Mouse (Mus musculus) liver, embryonic 16.5 days (tissue): ENCODE measurements around the gene Inpp5b. TPM values are rescaled to one million over a fixed set of nuclear protein-coding genes. Genes with fewer than 3 reads are reported as not detected.
"Not testable (repeated sequence)": the region's sequence is repeated elsewhere in the genome, so short reads cannot be mapped to it uniquely, and the experiment has no call there.

Experiments
- ATAC-seq: fragments of 200-750 bp; cut with Nextera tagmentation; 2 replicates; pipeline ENCODE4 v1.8.0; 2017; ENCODE audit warnings: low read depth, mild to moderate bottlenecking, moderate number of reproducible peaks, moderate library complexity
- H3K27ac ChIP-seq: fragments of 300-500 bp; sonication (generic); 2 replicates; pipeline ENCODE4 v1.5.1; 2014; ENCODE audit warnings: mild to moderate bottlenecking, low read length
- H3K27me3 ChIP-seq: fragments of 300-500 bp; sonication (generic); 2 replicates; pipeline ENCODE4 v1.6.1; 2014; ENCODE audit warnings: low read depth, low read length, mixed read lengths; ENCODE audit not compliant: control insufficient read depth, insufficient read depth
- H3K36me3 ChIP-seq: fragments of 300-500 bp; sonication (generic); 2 replicates; pipeline ENCODE4 v1.6.1; 2014; ENCODE audit warnings: mild to moderate bottlenecking; ENCODE audit not compliant: control insufficient read depth, insufficient read depth
- H3K4me1 ChIP-seq: fragments of 300-500 bp; sonication (generic); 2 replicates; pipeline ENCODE4 v1.6.1; 2014; ENCODE audit warnings: low read depth, low read length, mixed read lengths; ENCODE audit not compliant: control insufficient read depth
- H3K4me2 ChIP-seq: fragments of 300-500 bp; sonication (generic); 2 replicates; pipeline ENCODE4 v1.6.1; 2014; ENCODE audit warnings: low read depth, low read length, mixed read lengths
- H3K4me3 ChIP-seq: fragments of 300-500 bp; sonication (generic); 2 replicates; pipeline ENCODE4 v1.5.1; 2014; ENCODE audit warnings: low read depth, mild to moderate bottlenecking, low read length
- H3K9ac ChIP-seq: fragments of 300-500 bp; sonication (generic); 2 replicates; pipeline ENCODE4 v1.6.1; 2014; ENCODE audit warnings: low read depth, low read length
- H3K9me3 ChIP-seq: fragments of 300-500 bp; sonication (generic); replicated peaks from 2 replicates; pipeline ENCODE4 v1.6.1; 2016; ENCODE audit warnings: low read length; ENCODE audit not compliant: control insufficient read depth
- WGBS: fragments of 180-500 bp; shearing (Covaris S2); extraction: QIAGEN DNeasy Blood & Tissue Kit; methylation state at CpG from one replicate; pipeline ENCODE4 v1.1.7; 2014; ENCODE audit not compliant: insufficient replicate concordance; 5-methylcytosine and 5-hydroxymethylcytosine counted together
- polyA plus RNA-seq: library from polyadenylated mRNA; unstranded; fragments of >200 nt; fragmentation: Nextera tagmentation; extraction: Ambion mirVana; gene quantifications from 2 replicates; pipeline ENCODE4 v1.2.1, GENCODE M21; 2015

The Inpp5b gene
- polyA plus RNA-seq, 1 experiment from 2014 or later = 39.1 TPM

- Histone ChIP-seq H3K27ac (peak overlapping the region; percentile 90), H3K4me2 (peak overlapping the region; percentile 84), H3K9ac (peak overlapping the region; percentile 61; the same call in 1 of the 2 replicates), H3K4me1 (peaks cover 57% of the 10 kb centered on the region)
- WGBS = 14% methylated on average over 1 of the region's 1 CpGs
- H3K9me3 ChIP-seq, H3K27me3 ChIP-seq, H3K4me3 ChIP-seq, ATAC-seq, H3K36me3 ChIP-seq: not testable (repeated sequence)
Observed at GRCm38 (mm10) chr4:124708200-124708517, 33.5 kb upstream of the Inpp5b start.

- Histone ChIP-seq H3K4me3 (peak overlapping the region; percentile 60), H3K36me3 (no peaks in the 10 kb centered on the region; the same call in 1 of the 2 replicates), H3K9me3 (no peaks in the 10 kb centered on the region), H3K4me2 (peak overlapping the region; percentile 84), H3K27ac (peak overlapping the region; percentile 90), H3K27me3 (no peaks in the 10 kb centered on the region), H3K9ac (peak overlapping the region; percentile 61), H3K4me1 (peaks cover 56% of the 10 kb centered on the region)
- ATAC-seq = peak; percentile 80
- WGBS = 2% methylated on average over 41 of the region's 41 CpGs
Observed at GRCm38 (mm10) chr4:124708518-124709477, 32.9 kb upstream of the Inpp5b start.

- peak overlapping the region; percentile 42 for H3K4me3 ChIP-seq
- ATAC-seq = peak; percentile 25; the same call in 1 of the 2 replicates
- peak overlapping the region; percentile 90 for H3K27ac ChIP-seq
- peak overlapping the region; percentile 84 for H3K4me2 ChIP-seq
- no peaks in the 10 kb centered on the region for H3K9me3 ChIP-seq
- H3K4me1 ChIP-seq = peaks cover 48% of the 10 kb centered on the region
- 4% methylated on average over 18 of the region's 18 CpGs for WGBS
- no peaks in the 10 kb centered on the region; the same call in 1 of the 2 replicates for H3K36me3 ChIP-seq
- no peaks in the 10 kb centered on the region for H3K27me3 ChIP-seq
- H3K9ac ChIP-seq = peak overlapping the region; percentile 49
Observed at GRCm38 (mm10) chr4:124709961-124710446, 31.6 kb upstream of the Inpp5b start.

GRCm38 (mm10) chr4:124710776-124711291 is 30.8 kb upstream of the Inpp5b start:
- H3K36me3 ChIP-seq = no peaks in the 10 kb centered on the region; the same call in 1 of the 2 replicates
- H3K9ac ChIP-seq = no peak overlapping the region
- no peak for ATAC-seq
- WGBS = 5% methylated on average over 5 of the region's 5 CpGs
- H3K4me2 ChIP-seq = peak overlapping the region; percentile 84
- H3K27ac ChIP-seq = peak overlapping the region; percentile 90; the same call in 1 of the 2 replicates
- no peaks in the 10 kb centered on the region for H3K9me3 ChIP-seq
- peaks cover 48% of the 10 kb centered on the region for H3K4me1 ChIP-seq
- H3K4me3 ChIP-seq = no peak overlapping the region
- H3K27me3 ChIP-seq = no peaks in the 10 kb centered on the region

GRCm38 (mm10) chr4:124712618-124713017 is 29.0 kb upstream of the Inpp5b start:
- Histone ChIP-seq H3K27ac (peak overlapping the region; percentile 69), H3K4me1 (peaks cover 49% of the 10 kb centered on the region), H3K4me3 (no peak overlapping the region), H3K27me3 (no peaks in the 10 kb centered on the region), H3K4me2 (0 out of 2 replicates have a peak overlapping the region, but pooled peaks have one; percentile 2), H3K9me3 (no peaks in the 10 kb centered on the region), H3K9ac (no peak overlapping the region), H3K36me3 (peaks cover 4% of the 10 kb centered on the region; the same call in 1 of the 2 replicates)
- 48% methylated on average over 6 of the region's 6 CpGs for WGBS
- ATAC-seq = peak; percentile 66

GRCm38 (mm10) chr4:124713850-124714249 is 27.8 kb upstream of the Inpp5b start:
- not testable (repeated sequence) for H3K27me3 ChIP-seq, H3K27ac ChIP-seq, H3K4me3 ChIP-seq, ATAC-seq, H3K4me2 ChIP-seq, H3K9ac ChIP-seq, H3K9me3 ChIP-seq
- Histone ChIP-seq H3K36me3 (peaks cover 14% of the 10 kb centered on the region), H3K4me1 (peaks cover 43% of the 10 kb centered on the region)
- 74% methylated on average over 5 of the region's 5 CpGs for WGBS

GRCm38 (mm10) chr4:124714545-124715481 is 26.8 kb upstream of the Inpp5b start, which contains the start of gene Sf3a3:
Gene Sf3a3, plus strand, starts transcription at chr4:124714776.
- Histone ChIP-seq H3K27ac (peak within 1 kb of the TSS; percentile 68), H3K9me3 (no peaks in the 10 kb centered on the region), H3K9ac (peak within 1 kb of the TSS; percentile 86), H3K4me1 (peaks cover 33% of the 10 kb centered on the region), H3K27me3 (no peaks in the 10 kb centered on the region), H3K4me3 (peak within 1 kb of the TSS; percentile 84), H3K36me3 (peaks cover 19% of the 10 kb centered on the region), H3K4me2 (peak within 1 kb of the TSS; percentile 70)
- under 1% methylated on average over 57 of the region's 57 CpGs for WGBS
- ATAC-seq = peak; percentile 85

- WGBS = 87% methylated on average over 4 of the region's 4 CpGs
- Histone ChIP-seq H3K27me3 (no peaks in the 10 kb centered on the region), H3K36me3 (peaks cover 24% of the 10 kb centered on the region)
Observed at GRCm38 (mm10) chr4:124719101-124719500, 22.5 kb upstream of the Inpp5b start.

More at GRCm38 (mm10) chr4:124719101-124719500, 22.5 kb upstream of the Inpp5b start:
- Histone ChIP-seq H3K4me2 (no peak overlapping the region), H3K27ac (no peak overlapping the region), H3K9ac (no peak overlapping the region), H3K9me3 (no peaks in the 10 kb centered on the region), H3K4me3 (no peak overlapping the region), H3K4me1 (peaks cover 8% of the 10 kb centered on the region)
- ATAC-seq = no peak
